Mouse (Mus musculus): ENCODE results near the gene Usp46. TPM values are rescaled to one million over a fixed set of nuclear protein-coding genes. Genes with fewer than 3 reads are reported as not detected.
"Not testable (repeated sequence)": the region's sequence is repeated elsewhere in the genome, so short reads cannot be mapped to it uniquely, and the experiment has no call there.

Usp46 gene
- polyA plus RNA-seq, 1 experiment, result 15.5 TPM

- not testable (repeated sequence) for H3K27ac ChIP-seq (replicated peaks; ENCODE audit: low read depth, low read length); H3K4me3 ChIP-seq (ENCODE audit: insufficient read depth, low read depth, low read length); H3K4me1 ChIP-seq (ENCODE audit: control insufficient read depth, insufficient read depth, insufficient read length, low read length)
Observed at GRCm38 (mm10) chr5:73958614-73959013, 109.6 kb downstream of the Usp46 start.

GRCm38 (mm10) chr5:73958096-73958495 is 110.1 kb downstream of the Usp46 start:
- Histone ChIP-seq H3K4me3 (ENCODE audit: insufficient read depth, low read depth, low read length) (no peak overlapping the region), H3K27ac (replicated peaks; ENCODE audit: low read depth, low read length) (no peak overlapping the region), H3K4me1 (ENCODE audit: control insufficient read depth, insufficient read depth, insufficient read length, low read length) (no peaks in the 10 kb centered on the region)

GRCm38 (mm10) chr5:73955691-73956090 is 112.5 kb downstream of the Usp46 start:
- Histone ChIP-seq H3K4me3 (ENCODE audit: insufficient read depth, low read depth, low read length) (no peak overlapping the region), H3K27ac (replicated peaks; ENCODE audit: low read depth, low read length) (no peak overlapping the region), H3K4me1 (ENCODE audit: control insufficient read depth, insufficient read depth, insufficient read length, low read length) (no peaks in the 10 kb centered on the region)

GRCm38 (mm10) chr5:73955005-73955404 is 113.2 kb downstream of the Usp46 start:
- H3K4me1 ChIP-seq (ENCODE audit: control insufficient read depth, insufficient read depth, insufficient read length, low read length), result no peaks in the 10 kb centered on the region
- H3K27ac ChIP-seq (replicated peaks; ENCODE audit: low read depth, low read length), result no peak overlapping the region
- H3K4me3 ChIP-seq (ENCODE audit: insufficient read depth, low read depth, low read length), result no peak overlapping the region

- Histone ChIP-seq H3K4me3 (ENCODE audit: insufficient read depth, low read depth, low read length) (no peak overlapping the region), H3K4me1 (ENCODE audit: control insufficient read depth, insufficient read depth, insufficient read length, low read length) (no peaks in the 10 kb centered on the region), H3K27ac (replicated peaks; ENCODE audit: low read depth, low read length) (no peak overlapping the region)
Observed at GRCm38 (mm10) chr5:73953066-73953614, 115.1 kb downstream of the Usp46 start.

- no peak overlapping the region for H3K27ac ChIP-seq (replicated peaks; ENCODE audit: low read depth, low read length)
- no peaks in the 10 kb centered on the region for H3K4me1 ChIP-seq (ENCODE audit: control insufficient read depth, insufficient read depth, insufficient read length, low read length)
- H3K4me3 ChIP-seq (ENCODE audit: insufficient read depth, low read depth, low read length), result no peak overlapping the region
Observed at GRCm38 (mm10) chr5:73951649-73952000, 116.6 kb downstream of the Usp46 start.

GRCm38 (mm10) chr5:73950809-73951648 is 117.2 kb downstream of the Usp46 start:
- H3K4me1 ChIP-seq (ENCODE audit: control insufficient read depth, insufficient read depth, insufficient read length, low read length), result no peaks in the 10 kb centered on the region
- no peak overlapping the region for H3K27ac ChIP-seq (replicated peaks; ENCODE audit: low read depth, low read length)
- no peak overlapping the region for H3K4me3 ChIP-seq (ENCODE audit: insufficient read depth, low read depth, low read length)

Other genes starting within 250 kb of the Usp46 start
- 1.1 and 1.7 TPM in 2 replicates for gene Rasl11b, start 126.9 kb upstream of the Usp46 start, polyA plus RNA-seq (2012; ENCODE audit: insufficient read depth, insufficient read length, missing spikeins)